Mouse (Mus musculus): ENCODE measurements around the gene Gm17455.

Gm17455 gene

DNA sequence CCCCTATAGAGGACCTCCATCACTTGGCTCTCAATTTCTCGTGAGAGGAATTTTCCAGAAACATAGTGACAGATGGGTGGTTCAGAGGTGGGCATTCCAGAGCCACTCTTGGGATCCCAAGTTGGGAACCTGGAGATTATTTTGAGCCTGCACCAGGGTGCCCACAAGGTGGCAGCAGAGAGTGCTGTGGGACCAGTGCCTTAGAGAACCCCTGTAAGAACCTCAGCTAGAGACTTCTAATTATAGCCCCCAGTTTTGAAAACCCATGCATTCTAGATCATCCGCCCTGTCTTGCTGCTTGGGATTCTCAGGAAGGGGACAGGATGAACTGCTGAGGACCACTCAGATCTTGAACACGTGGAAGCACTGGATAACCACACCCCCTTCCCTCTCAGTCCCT is 18.6 kb downstream of the Gm17455 start:
- peak in 1 of 2 experiments; percentile 74 for DNase-seq (ENCODE audit: low spot score in 2 of 2)

DNA sequence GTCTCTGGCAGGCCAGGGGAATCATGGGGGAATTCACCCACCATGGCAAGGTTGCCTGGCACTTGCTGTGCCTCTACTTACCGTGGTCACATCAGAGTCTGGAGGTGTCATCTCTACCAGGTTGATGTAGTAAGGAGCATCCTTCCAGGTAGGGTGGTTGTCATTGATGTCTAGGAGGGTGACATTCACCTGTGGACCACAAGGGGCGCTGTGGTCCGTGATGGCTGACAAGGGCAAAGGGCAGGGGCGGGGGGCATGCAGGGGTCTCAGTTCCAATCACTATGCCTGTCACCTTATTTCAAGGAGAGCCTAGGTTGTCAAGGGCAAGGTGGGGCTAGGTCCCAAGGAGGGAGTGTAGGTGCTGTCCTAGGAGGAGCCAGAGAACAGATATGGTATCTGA is 20.1 kb downstream of the Gm17455 start:
- no peak for DNase-seq (ENCODE audit: low spot score in 2 of 2)

DNA sequence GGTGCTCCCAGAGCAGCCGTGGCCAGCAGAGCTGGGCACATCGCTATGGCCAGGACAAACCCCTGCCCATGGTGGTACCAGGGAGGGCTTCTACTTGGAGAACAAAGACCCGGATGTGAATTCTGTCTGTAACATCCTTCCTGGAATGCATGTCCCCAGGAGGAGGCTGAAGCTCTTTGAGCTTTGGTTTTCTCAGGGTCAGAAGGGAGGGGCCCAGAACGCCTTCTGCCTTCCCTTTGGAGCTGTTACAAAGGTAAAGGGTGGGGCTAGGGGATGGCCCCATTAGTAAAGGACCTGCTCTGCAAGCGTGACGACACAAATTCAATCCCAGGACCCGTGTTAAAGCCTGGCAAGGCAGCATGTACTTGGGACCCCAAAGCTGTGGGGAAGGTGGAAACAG is 23.2 kb downstream of the Gm17455 start:
- no peak for DNase-seq (ENCODE audit: low spot score in 2 of 2)

- no peak for DNase-seq (ENCODE audit: low spot score in 2 of 2)
Observed at GRCm38 (mm10) chr10:60430001-60430400, 30.5 kb downstream of the Gm17455 start.

GRCm38 (mm10) chr10:60430591-60430990 is 31.1 kb downstream of the Gm17455 start:
- DNase-seq (ENCODE audit: low spot score in 2 of 2): no peak

DNA sequence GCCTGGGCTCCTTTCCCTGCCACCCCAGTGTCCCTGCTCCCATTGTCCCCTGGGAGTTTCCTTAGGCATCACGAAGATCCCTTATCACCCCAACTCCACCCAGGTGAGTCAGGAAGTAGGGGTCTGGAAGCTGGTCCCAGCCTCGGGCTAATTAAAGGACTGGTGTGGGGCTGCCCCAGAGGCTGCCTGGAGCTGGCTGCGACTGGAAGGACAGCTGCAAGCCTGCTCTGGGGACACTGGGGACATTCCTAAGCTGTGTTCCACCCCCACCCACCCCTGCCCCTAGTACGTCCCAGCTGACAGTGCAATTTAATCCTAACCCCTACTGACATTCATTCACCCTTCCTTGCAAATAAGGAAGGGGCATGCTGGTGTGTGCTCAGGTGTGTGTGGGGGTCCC is 33.2 kb downstream of the Gm17455 start:
- no peak for DNase-seq (ENCODE audit: low spot score in 2 of 2)

DNA sequence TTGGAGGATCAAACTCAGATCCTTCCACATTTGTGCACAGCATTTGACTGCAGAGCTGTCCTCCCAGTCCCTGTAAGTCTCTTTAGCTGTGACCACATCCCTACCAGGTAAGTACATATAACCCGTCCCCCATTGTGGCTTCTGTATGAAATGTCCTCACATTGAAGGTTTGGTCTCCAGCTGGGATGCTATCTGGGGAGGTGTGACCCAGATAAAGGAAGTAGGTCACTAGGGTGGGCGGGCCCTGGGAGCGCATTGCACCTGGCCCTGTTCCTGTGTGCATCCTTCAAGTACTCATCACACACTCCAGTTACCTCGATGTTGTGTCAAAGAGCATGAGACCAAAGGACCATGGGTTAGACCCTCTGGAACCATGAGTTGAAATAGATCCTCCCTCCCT is 42.8 kb downstream of the Gm17455 start:
- no peak for DNase-seq (ENCODE audit: low spot score in 2 of 2)

DNA sequence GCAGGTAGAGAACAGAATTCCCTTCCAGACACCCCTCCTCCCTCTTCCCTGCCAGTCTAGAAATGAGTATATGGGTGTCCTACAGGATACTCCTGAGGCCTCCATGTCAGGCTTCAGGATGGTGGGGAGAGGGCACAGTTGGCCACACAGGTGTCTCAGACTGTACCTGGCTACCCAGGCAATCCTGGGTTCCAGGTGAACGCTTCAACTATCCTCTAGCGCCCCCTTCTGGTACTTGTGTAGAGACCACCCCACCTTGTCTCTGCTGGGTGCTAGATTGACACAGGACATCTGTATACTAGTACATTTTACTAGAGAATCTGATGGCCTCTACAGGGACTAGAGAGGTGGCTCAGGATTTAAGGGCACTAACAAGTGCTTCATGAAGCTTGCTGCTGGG is 43.6 kb downstream of the Gm17455 start:
- no peak for DNase-seq (ENCODE audit: low spot score in 2 of 2)

DNA sequence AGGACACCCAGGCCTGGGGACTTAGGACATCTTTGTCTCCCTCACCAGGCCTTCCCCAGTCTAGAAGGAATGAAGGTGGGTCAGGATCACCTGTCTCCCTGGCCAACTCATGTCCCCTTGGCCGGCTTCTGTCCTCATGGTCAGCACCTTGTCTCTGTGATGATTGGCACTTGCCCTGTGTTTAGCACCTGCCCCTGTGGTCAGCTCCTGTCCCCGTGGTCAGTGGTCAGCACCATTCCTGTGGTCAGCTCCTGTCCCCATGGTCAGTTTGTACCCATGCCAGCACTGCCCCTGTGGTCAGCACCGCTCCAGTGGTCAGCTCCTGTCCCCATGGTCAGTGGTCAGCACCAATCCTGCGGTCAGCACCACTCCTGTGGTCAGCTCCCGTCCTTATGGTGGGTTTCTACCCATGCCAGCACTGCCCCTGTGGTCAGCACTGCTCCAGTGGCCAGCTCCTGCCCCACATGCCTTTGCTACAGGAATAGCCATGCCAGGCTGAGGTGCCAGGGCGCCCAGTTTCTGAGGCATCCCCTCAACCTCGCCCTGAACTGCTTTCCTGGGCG is 45.6 kb downstream of the Gm17455 start:
- DNase-seq (ENCODE audit: low spot score in 2 of 2): no peak

DNA sequence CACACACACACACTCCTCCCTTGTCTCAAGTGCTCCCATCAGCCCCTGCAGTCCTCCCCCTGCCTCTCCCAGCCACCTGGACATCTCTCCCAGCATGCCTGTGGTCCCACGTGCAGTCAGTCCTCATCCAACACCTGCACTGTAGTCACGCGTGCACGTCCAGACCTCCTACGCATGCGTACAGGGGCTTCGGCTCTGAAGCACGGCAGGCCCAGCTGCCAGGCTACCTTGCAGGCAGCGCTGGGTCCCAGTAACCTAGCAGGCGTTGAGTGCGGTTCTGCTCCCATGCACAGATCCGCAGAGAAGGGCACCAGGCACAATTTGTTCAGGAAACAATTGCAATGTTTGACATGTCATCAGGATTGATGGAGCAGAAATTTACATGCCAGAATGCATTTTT is 47.7 kb downstream of the Gm17455 start:
- DNase-seq (ENCODE audit: low spot score in 2 of 2): no peak
